Mouse (Mus musculus) gastrocnemius, postnatal 25 days (tissue): ENCODE results near the gene Pogk. TPM values are rescaled to one million over a fixed set of nuclear protein-coding genes. Genes with fewer than 3 reads are reported as not detected.

Experiments
- DNase-seq: peaks from one replicate; pipeline ENCODE4 v3.0.0; 2022
- long read RNA-seq, 2 experiments: library from polyadenylated mRNA; stranded (forward); transcript quantifications; one replicate each; pipeline ENCODE4 v2.0.0; 2021
- total RNA-seq, 2 experiments: library from RNA; stranded (reverse); gene quantifications; 1 replicate in 1 of 2; 2 replicates in 1 of 2; pipeline ENCODE4 v1.2.3; 2021

The Pogk gene
- 1 to 10 TPM; 6.3 to 6.9 TPM for total RNA-seq
- long read RNA-seq, experiment 1: 0 reads
- long read RNA-seq, experiment 2: 0 reads

- DNase-seq: peak; percentile 74
Measured at GRCm38 (mm10) chr1:166409701-166410220, at the start of gene Pogk. Pogk (minus strand) TSS chr1:166409863.

- no peak for DNase-seq
Measured at GRCm38 (mm10) chr1:166441992-166442391, 32.3 kb upstream of the Pogk start.

- DNase-seq: no peak
Measured at GRCm38 (mm10) chr1:166439426-166439825, 29.8 kb upstream of the Pogk start.

- DNase-seq: peak; percentile 11
Measured at GRCm38 (mm10) chr1:166429809-166430431, 20.3 kb upstream of the Pogk start.

GRCm38 (mm10) chr1:166429053-166429452 lies 19.4 kb upstream of the Pogk start:
- no peak for DNase-seq

- DNase-seq: no peak
Measured at GRCm38 (mm10) chr1:166412266-166412665, 2.6 kb upstream of the Pogk start.

- DNase-seq: no peak
Measured at GRCm38 (mm10) chr1:166411541-166411940, 1.9 kb upstream of the Pogk start.

GRCm38 (mm10) chr1:166409177-166409700 lies 424 bp downstream of the Pogk start:
- DNase-seq: no peak

- DNase-seq: no peak
Measured at GRCm38 (mm10) chr1:166403846-166404245, 5.8 kb downstream of the Pogk start.

GRCm38 (mm10) chr1:166402003-166402402 lies 7.7 kb downstream of the Pogk start:
- DNase-seq: no peak

GRCm38 (mm10) chr1:166401455-166401854 lies 8.2 kb downstream of the Pogk start:
- DNase-seq: no peak

GRCm38 (mm10) chr1:166396381-166396780 lies 13.3 kb downstream of the Pogk start:
- no peak for DNase-seq

GRCm38 (mm10) chr1:166395661-166396060 lies 14.0 kb downstream of the Pogk start:
- no peak for DNase-seq

GRCm38 (mm10) chr1:166394770-166395169 lies 14.9 kb downstream of the Pogk start:
- DNase-seq: no peak

- DNase-seq: no peak
Measured at GRCm38 (mm10) chr1:166391671-166392070, 18.0 kb downstream of the Pogk start.

GRCm38 (mm10) chr1:166389406-166390125 lies 20.1 kb downstream of the Pogk start:
- no peak for DNase-seq

- no peak for DNase-seq
Measured at GRCm38 (mm10) chr1:166388511-166388910, 21.2 kb downstream of the Pogk start.

- DNase-seq: no peak
Measured at GRCm38 (mm10) chr1:166385431-166385830, 24.2 kb downstream of the Pogk start.

GRCm38 (mm10) chr1:166384614-166385013 lies 25.0 kb downstream of the Pogk start:
- no peak for DNase-seq

GRCm38 (mm10) chr1:166382626-166383025 lies 27.0 kb downstream of the Pogk start:
- no peak for DNase-seq

GRCm38 (mm10) chr1:166381821-166382220 lies 27.8 kb downstream of the Pogk start:
- DNase-seq: no peak

GRCm38 (mm10) chr1:166381336-166381735 lies 28.3 kb downstream of the Pogk start:
- DNase-seq: no peak

- DNase-seq: peak; percentile 57
Measured at GRCm38 (mm10) chr1:166379630-166380231, 29.9 kb downstream of the Pogk start.
